Mouse (Mus musculus): ENCODE data around the gene H2afv. TPM values are rescaled to one million over a fixed set of nuclear protein-coding genes. Genes with fewer than 3 reads are reported as not detected.
A peak's percentile ranks its signal among the peaks of the same experiment; 100 is the strongest.

Gene H2afv
- polyA plus RNA-seq, 1 experiment = 29.8 TPM

DNA sequence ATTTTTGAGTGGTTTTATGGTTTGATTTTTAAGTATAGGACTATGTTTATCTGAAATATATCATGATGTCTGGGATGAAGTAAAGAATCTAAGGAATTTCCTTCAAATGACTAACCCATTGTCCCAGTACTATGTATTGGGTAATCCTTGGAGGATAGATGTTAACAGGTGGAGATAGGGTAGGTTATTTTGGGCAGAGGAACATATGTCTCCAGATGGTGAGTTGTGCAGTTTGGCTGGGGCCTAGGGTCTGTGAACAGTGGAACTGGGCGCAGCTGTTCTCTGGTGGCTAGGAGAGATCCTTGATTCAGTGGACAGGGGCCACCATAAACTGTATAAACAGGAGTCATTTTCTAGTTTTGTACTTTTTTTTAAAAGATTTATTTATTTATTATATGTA, 33.1 kb upstream of the H2afv start:
- TF ChIP-seq POLR2A (IDR thresholded peaks at IDR 0.05; ENCODE audit: low read depth, low read length) (no peak), CTCF (IDR thresholded peaks at IDR 0.05; ENCODE audit: extremely low read depth, insufficient read depth, insufficient read length, insufficient replicate concordance) (no peak)
- WGBS = 100% methylated on average over 1 of the region's 1 CpGs

GRCm38 (mm10) chr11:6476876-6477275, 32.6 kb upstream of the H2afv start:
- DNase-seq (ENCODE audit: low read depth in 1 of 2, low spot score in 2 of 2) = no peak
- H3K27me3 ChIP-seq (ENCODE audit: control insufficient read depth, insufficient read depth, low read length) = peaks cover 1% of the 10 kb centered on the region; the same call in 1 of the 2 replicates
- no peak overlapping the region for H3K4me3 ChIP-seq (ENCODE audit: extremely low read depth, insufficient read depth, insufficient read length)
- TF ChIP-seq POLR2A (IDR thresholded peaks at IDR 0.05; ENCODE audit: low read depth, low read length) = no peak
- no peak for TF ChIP-seq CTCF (IDR thresholded peaks at IDR 0.05; ENCODE audit: extremely low read depth, insufficient read depth, insufficient read length, insufficient replicate concordance)
- no peak overlapping the region for H3K27ac ChIP-seq (ENCODE audit: insufficient read depth, low read length)
- peaks cover 3% of the 10 kb centered on the region; the same call in 1 of the 2 replicates for H3K4me1 ChIP-seq (ENCODE audit: control insufficient read depth, insufficient read depth, insufficient read length)
- H3K36me3 ChIP-seq (ENCODE audit: control insufficient read depth, insufficient read depth, low read length) = peaks cover 5% of the 10 kb centered on the region
- 86% methylated on average over 6 of the region's 6 CpGs for WGBS

More for the DNA sequence above, 33.1 kb upstream of the H2afv start:
- Histone ChIP-seq H3K27me3 (ENCODE audit: control insufficient read depth, insufficient read depth, low read length) (peaks cover 1% of the 10 kb centered on the region; the same call in 1 of the 2 replicates), H3K4me1 (ENCODE audit: control insufficient read depth, insufficient read depth, insufficient read length) (peaks cover 3% of the 10 kb centered on the region; the same call in 1 of the 2 replicates), H3K4me3 (ENCODE audit: extremely low read depth, insufficient read depth, insufficient read length) (no peak overlapping the region), H3K27ac (ENCODE audit: insufficient read depth, low read length) (no peak overlapping the region), H3K36me3 (ENCODE audit: control insufficient read depth, insufficient read depth, low read length) (peaks cover 5% of the 10 kb centered on the region)
- DNase-seq (ENCODE audit: low read depth in 1 of 2, low spot score in 2 of 2) = no peak

- peaks cover 4% of the 10 kb centered on the region; the same call in 1 of the 2 replicates for H3K4me1 ChIP-seq (ENCODE audit: control insufficient read depth, insufficient read depth, insufficient read length)
- H3K36me3 ChIP-seq (ENCODE audit: control insufficient read depth, insufficient read depth, low read length) = peaks cover 5% of the 10 kb centered on the region
- peak; percentile 74 to 91 for DNase-seq (ENCODE audit: low read depth in 1 of 2, low spot score in 2 of 2)
- WGBS = 9% methylated on average over 75 of the region's 76 CpGs
- peak within 1 kb of the TSS; percentile 99 for H3K27ac ChIP-seq (ENCODE audit: insufficient read depth, low read length)
- H3K4me3 ChIP-seq (ENCODE audit: extremely low read depth, insufficient read depth, insufficient read length) = peak within 1 kb of the TSS; percentile 96
- TF ChIP-seq CTCF (IDR thresholded peaks at IDR 0.05; ENCODE audit: extremely low read depth, insufficient read depth, insufficient read length, insufficient replicate concordance) (no peak), POLR2A (IDR thresholded peaks at IDR 0.05; ENCODE audit: low read depth, low read length) (peak; percentile 53)
- H3K27me3 ChIP-seq (ENCODE audit: control insufficient read depth, insufficient read depth, low read length) = peaks cover 1% of the 10 kb centered on the region; the same call in 1 of the 2 replicates
These were observed 31.7 kb upstream of the H2afv start, which contains the start of gene Purb for GRCm38 (mm10) chr11:6475867-6476484. Gene Purb, minus strand, starts transcription at chr11:6475917.

DNA sequence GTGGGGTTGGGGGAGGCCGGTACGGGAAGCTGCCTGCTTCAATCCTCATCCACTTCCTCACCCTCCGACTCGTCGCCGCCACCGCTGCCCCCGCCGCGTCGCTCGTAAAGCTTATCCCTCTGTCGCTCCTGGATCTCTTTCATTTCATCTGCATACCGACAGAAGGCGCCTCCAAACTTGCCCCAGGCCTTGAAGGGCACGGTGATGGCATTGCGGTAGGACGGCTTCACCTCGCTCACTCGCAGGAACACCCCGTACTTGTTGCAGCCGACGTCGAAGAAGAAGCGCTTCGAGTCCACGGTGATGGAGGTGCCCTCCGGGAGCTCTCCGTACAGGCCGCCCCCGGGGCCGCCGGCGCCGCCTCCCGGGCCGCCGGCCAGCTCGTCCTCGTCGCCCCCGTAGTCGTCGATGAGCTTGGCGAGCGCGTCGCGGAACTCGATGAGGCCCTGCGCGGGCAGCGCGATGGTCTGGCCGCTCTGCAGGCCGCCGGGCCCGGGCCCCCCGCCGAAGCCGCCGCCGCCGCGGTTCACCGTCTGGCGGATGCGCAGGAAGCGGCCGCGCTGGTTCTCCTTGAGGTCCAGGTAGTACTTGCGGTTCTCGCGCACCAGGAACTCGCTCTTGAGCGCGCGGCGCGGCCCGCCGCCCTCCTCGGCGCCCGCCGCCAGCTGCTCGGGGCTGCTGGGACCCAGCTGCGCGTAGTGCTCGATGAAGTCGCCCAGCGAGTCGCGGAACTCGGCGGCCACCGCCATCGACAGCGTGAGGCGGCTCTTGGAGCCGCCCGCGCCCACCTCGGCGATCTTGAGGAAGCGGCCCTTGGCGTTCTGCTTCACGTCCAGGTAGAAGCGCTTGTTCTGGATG, 30.9 kb upstream of the H2afv start:
- Histone ChIP-seq H3K27ac (ENCODE audit: insufficient read depth, low read length) (peak overlapping the region; percentile 98), H3K4me3 (ENCODE audit: extremely low read depth, insufficient read depth, insufficient read length) (peak overlapping the region; percentile 69), H3K4me1 (ENCODE audit: control insufficient read depth, insufficient read depth, insufficient read length) (peaks cover 4% of the 10 kb centered on the region; the same call in 1 of the 2 replicates), H3K27me3 (ENCODE audit: control insufficient read depth, insufficient read depth, low read length) (peaks cover 1% of the 10 kb centered on the region; the same call in 1 of the 2 replicates), H3K36me3 (ENCODE audit: control insufficient read depth, insufficient read depth, low read length) (peaks cover 5% of the 10 kb centered on the region)
- no peak for TF ChIP-seq POLR2A (IDR thresholded peaks at IDR 0.05; ENCODE audit: low read depth, low read length)
- no peak for TF ChIP-seq CTCF (IDR thresholded peaks at IDR 0.05; ENCODE audit: extremely low read depth, insufficient read depth, insufficient read length, insufficient replicate concordance)
- peak; percentile 29 to 48 for DNase-seq (ENCODE audit: low read depth in 1 of 2, low spot score in 2 of 2)
- WGBS = under 1% methylated on average over 109 of the region's 109 CpGs

GRCm38 (mm10) chr11:6474381-6474780, 30.1 kb upstream of the H2afv start:
- TF ChIP-seq POLR2A (IDR thresholded peaks at IDR 0.05; ENCODE audit: low read depth, low read length) (no peak), CTCF (IDR thresholded peaks at IDR 0.05; ENCODE audit: extremely low read depth, insufficient read depth, insufficient read length, insufficient replicate concordance) (no peak)
- H3K4me1 ChIP-seq (ENCODE audit: control insufficient read depth, insufficient read depth, insufficient read length) = peaks cover 4% of the 10 kb centered on the region; the same call in 1 of the 2 replicates
- H3K4me3 ChIP-seq (ENCODE audit: extremely low read depth, insufficient read depth, insufficient read length) = peak overlapping the region; percentile 69
- peaks cover 1% of the 10 kb centered on the region; the same call in 1 of the 2 replicates for H3K27me3 ChIP-seq (ENCODE audit: control insufficient read depth, insufficient read depth, low read length)
- peak overlapping the region; percentile 98 for H3K27ac ChIP-seq (ENCODE audit: insufficient read depth, low read length)
- peaks cover 7% of the 10 kb centered on the region for H3K36me3 ChIP-seq (ENCODE audit: control insufficient read depth, insufficient read depth, low read length)
- 38% methylated on average over 6 of the region's 6 CpGs for WGBS
- no peak for DNase-seq (ENCODE audit: low read depth in 1 of 2, low spot score in 2 of 2)

- DNase-seq (ENCODE audit: low read depth in 1 of 2, low spot score in 2 of 2) = no peak
- Histone ChIP-seq H3K4me1 (ENCODE audit: control insufficient read depth, insufficient read depth, insufficient read length) (peaks cover 6% of the 10 kb centered on the region; the same call in 1 of the 2 replicates), H3K4me3 (ENCODE audit: extremely low read depth, insufficient read depth, insufficient read length) (peak overlapping the region; percentile 18; the same call in 1 of the 2 replicates), H3K27me3 (ENCODE audit: control insufficient read depth, insufficient read depth, low read length) (peaks cover 1% of the 10 kb centered on the region; the same call in 1 of the 2 replicates), H3K36me3 (ENCODE audit: control insufficient read depth, insufficient read depth, low read length) (peaks cover 7% of the 10 kb centered on the region), H3K27ac (ENCODE audit: insufficient read depth, low read length) (no peak overlapping the region)
- no peak for TF ChIP-seq CTCF (IDR thresholded peaks at IDR 0.05; ENCODE audit: extremely low read depth, insufficient read depth, insufficient read length, insufficient replicate concordance)
- no peak for TF ChIP-seq POLR2A (IDR thresholded peaks at IDR 0.05; ENCODE audit: low read depth, low read length)
These were observed 27.8 kb upstream of the H2afv start for GRCm38 (mm10) chr11:6472076-6472475.

All from spleen, adult 2 months (tissue).